Mouse (Mus musculus) lung, postnatal 4 days (tissue): ENCODE measurements around the gene Ccdc194.
A peak's percentile ranks its signal among the peaks of the same experiment; 100 is the strongest.
"Not testable (repeated sequence)": the region's sequence is repeated elsewhere in the genome, so short reads cannot be mapped to it uniquely, and the experiment has no call there.

Source experiments
- DNase-seq, 2 experiments: peaks; one replicate each; pipeline ENCODE4 v3.0.0; 2021

Ccdc194 gene

GRCm38 (mm10) chr8:71552770-71553169 is 27.3 kb upstream of the Ccdc194 start:
- DNase-seq = no peak

DNA sequence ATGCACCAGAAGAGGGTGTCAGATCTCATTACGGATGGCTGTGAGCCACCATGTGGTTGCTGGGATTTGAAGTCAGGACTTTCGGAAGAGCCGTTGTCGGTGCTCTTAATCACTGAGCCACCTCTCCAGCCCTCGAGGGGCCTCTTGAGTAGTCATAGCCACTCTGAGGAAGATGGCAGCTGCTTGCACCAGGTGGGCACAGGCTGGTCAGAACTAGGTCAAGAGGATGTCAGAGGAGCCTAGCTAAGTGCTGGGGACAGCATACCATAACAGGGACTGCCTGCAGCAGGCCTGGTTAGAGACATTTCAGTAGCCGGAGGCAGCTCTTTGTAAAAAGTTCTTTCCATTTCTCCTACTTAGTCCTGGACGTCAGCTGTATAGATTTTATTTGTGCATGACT is 25.2 kb upstream of the Ccdc194 start:
- no peak for DNase-seq

DNA sequence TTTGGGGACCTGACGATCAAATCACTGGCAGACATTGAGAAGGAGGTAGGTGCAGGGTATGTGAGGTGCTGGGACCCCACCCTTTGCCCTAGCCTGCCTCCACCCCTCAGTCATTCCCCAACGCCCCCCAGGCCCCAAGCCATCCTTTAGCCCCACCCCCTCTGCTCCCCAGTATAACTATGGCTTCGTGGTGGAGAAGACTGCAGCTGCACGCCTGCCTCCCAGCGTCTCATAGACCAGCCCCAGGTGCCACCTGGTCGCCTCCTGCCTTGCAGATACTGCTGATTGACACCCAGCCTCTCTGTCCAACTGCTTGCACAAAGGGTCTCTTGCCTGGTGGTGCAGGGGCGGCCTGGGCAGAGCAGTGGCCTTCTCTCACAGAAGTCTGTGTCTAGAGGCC is 22.1 kb upstream of the Ccdc194 start:
- DNase-seq = no peak

DNA sequence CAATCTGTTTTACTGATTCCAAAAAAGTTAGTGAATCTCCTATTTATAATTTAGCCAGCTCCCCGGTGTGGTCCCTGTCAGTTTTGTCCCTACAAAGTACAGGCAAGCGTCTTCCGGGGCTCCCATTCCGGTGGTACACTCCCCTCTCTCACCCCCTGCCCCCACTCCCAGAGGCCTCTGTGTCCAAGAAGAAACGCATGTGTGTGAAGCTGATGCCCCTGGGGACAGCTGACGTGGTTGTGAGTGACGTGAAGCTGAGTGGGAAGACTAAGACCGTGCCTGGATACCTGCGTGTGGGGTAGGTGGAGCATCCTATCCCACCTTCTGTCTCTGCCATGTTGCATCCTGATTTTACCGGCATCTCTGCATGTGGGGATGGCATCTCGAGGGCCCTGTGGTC is 19.5 kb upstream of the Ccdc194 start:
- no peak for DNase-seq

DNA sequence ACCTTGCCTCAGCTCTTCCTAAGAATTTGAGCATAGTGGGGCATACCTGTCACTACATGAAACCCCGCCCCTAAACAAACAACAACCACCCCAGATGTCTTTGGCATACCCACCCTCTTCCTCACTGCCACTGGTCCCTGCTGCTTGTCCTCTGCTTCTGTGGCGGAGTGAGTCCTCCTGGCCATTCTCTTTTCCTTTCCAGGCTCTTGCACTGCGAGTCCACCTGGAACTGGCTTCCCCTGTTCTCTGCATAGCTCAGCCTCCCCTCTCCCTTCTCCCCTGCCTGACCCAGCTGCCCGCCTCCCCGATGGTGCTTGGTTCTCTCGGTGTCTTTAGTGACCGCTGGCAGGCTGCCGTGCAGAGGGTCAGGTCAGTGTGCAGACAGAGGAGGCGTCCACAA is 18.2 kb upstream of the Ccdc194 start:
- DNase-seq = no peak

- peak; percentile 97 to 98 for DNase-seq
Measured at GRCm38 (mm10) chr8:71542632-71543343, 17.3 kb upstream of the Ccdc194 start, which contains the start of gene Mvb12a. Mvb12a (plus strand) TSS chr8:71542922.

DNA sequence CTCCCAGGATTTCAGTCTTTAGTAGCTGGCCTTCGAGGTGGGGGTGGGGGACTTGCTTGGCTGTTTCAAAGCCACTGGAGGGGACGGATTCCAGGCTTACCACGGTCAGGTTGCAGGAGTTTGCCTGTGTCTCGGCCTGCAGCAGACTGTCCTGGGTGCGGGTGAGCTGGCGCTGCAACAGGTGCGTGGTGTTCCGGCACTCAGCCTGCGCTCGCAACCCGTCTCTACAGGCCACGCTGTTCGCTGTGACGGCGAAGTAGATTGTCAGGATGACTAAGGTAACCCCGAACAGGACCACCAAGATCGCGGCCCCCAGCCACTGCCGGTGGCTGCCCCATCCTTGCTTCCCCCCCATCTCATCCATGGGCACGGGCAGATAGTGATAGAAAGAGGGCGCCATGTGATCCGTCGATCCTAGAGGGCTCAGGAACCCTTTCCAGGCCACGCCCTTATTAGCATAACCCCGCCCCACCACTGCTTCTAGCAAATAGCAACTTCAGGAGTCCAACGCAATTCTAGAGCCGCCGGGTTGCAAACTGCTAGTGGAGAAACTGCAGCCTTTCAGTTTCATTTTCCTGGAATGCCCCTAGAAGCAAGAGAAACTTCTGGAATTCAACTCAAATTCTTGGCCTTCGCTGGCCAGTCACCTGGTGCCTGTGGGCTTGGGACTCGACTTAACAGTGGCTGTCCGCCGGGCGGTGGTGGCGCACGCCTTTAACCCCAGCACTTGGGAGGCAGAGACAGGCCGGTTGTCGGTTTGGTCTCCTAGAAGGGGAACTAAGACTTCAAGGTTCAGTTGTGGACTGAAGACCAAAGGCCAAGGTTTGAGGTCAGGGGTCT is 11.7 kb upstream of the Ccdc194 start, which contains the start of gene Bst2:
TSS of gene Bst2 (minus strand) at position 429 of the 840 bp plus-strand sequence.
- peak; percentile 91 to 92 for DNase-seq

GRCm38 (mm10) chr8:71535663-71536062 is 10.2 kb upstream of the Ccdc194 start:
- DNase-seq = no peak

DNA sequence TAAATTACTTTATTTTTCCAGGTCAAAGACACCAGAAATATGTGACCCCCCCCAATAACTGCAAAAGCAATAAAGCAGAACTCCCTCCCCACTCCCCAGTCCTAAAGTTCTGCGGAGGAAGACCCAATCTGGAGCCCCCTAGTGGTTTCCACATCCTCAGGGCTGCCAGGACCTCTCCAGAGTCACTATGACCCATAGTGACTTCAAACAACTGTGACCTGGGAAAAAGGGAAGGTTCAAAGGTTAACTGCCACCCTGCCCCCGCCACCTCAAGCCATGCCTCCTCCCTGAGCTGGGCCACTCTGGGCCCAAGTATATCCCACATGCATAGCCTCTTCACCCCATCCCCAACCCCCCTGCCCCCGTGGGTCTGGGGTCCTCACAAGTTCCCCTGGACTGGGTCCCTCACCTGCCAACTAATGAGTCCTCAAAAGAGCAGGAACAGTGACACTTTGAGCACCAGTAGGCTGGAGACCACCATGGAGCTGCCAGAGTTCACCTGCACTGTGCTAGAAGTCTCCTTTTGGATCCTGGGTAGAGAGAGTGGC is 8.8 kb upstream of the Ccdc194 start:
- DNase-seq = no peak

GRCm38 (mm10) chr8:71530735-71531467 is 5.4 kb upstream of the Ccdc194 start:
- not testable (repeated sequence) for DNase-seq

GRCm38 (mm10) chr8:71528362-71529073 is 3.0 kb upstream of the Ccdc194 start:
- peak; percentile 62 to 81 for DNase-seq

- no peak for DNase-seq
Measured at GRCm38 (mm10) chr8:71527162-71527870, 1.8 kb upstream of the Ccdc194 start.

DNA sequence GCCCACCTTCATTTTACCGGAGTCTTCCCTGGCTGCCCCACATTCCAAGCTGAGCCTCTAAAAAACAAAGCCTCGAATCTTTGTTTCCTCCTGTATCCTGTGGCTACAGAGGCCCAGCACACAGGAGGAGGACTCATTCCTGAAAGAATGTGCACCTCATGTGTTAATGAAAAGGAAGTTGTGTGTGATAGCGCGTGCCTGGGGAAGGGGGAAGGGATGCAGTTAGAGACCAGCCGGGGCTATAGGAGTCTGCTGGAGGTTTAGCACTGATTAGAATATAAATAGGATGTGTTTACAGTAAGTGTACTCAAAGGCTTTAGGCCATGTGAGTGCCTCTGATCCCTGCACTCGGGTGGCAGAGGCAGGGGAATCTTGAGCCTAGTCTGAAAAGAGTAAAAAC is 761 bp upstream of the Ccdc194 start:
- no peak for DNase-seq

DNA sequence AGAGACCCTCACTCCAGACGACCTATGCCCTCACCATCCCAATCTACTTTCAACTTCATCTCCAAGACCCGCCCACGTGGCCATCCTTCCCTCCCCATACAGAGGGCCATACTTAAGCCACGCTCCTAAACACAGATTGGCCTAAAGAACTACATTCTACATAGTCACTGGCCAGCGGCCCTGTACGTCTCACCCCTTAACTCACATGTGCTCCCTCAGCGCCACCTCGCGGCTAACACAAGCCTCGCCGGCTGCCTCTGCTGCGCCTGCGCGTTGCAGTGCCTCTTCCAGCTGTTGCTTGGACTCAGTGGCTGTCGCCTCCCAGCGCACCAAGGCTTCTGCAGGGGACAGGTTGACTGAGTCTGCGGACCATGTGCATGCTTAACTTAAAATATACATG is 3.9 kb downstream of the Ccdc194 start:
- peak; percentile 96 to 98 for DNase-seq

DNA sequence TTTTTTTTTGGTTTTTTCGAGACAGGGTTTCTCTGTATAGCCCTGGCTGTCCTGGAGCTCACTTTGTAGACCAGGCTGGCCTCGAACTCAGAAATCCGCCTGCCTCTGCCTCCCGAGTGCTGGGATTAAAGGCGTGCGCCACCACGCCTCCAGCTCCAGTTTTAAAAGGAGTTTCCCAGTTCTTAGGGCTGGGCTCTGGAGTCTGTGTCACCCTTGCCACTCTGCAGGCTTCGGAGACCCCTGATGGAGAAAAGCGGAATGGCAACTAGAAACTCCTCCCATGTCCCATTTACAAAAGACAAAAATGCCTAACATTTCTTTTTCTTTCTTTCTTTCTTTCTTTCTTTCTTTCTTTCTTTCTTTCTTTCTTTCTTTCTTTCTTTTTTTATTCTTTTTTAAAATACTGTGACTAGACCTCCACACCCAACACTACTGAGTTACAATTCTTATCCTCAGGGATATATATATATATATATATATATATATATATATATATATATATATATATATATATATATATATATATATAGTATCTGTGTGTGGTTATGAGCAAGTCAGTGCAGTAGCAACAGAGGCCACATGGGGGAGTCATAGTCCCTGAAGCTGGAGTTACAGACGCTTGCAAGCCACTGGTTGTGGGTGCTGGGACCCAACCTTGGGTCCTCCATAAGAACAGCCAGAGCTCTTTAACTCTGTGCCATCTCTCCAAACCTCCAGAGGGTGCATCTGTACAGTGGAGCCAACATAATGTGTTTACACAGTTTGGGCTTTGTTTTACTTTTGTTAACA is 6.3 kb downstream of the Ccdc194 start:
- peak in 1 of 2 experiments; percentile 77 for DNase-seq

GRCm38 (mm10) chr8:71516786-71517185 is 8.7 kb downstream of the Ccdc194 start:
- peak; percentile 41 to 58 for DNase-seq

DNA sequence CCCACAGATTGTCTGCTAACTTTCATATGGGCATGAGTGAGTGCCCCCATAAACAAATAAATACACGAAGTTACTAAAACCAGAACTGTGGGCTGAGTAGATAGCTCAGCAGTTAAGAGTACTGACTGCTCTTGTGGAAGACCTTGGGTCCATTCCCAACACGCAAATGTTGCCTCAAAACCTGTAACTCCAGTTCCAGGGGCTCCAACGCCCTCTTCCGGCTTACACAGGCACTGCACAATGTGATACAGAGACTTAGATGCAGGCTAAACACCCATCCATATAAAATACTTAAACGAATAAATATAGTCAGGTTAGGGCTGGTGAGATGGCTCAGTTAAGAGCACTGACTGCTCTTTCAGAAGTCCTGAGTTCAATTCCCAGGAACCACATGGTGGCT is 10.5 kb downstream of the Ccdc194 start:
- DNase-seq = no peak

DNA sequence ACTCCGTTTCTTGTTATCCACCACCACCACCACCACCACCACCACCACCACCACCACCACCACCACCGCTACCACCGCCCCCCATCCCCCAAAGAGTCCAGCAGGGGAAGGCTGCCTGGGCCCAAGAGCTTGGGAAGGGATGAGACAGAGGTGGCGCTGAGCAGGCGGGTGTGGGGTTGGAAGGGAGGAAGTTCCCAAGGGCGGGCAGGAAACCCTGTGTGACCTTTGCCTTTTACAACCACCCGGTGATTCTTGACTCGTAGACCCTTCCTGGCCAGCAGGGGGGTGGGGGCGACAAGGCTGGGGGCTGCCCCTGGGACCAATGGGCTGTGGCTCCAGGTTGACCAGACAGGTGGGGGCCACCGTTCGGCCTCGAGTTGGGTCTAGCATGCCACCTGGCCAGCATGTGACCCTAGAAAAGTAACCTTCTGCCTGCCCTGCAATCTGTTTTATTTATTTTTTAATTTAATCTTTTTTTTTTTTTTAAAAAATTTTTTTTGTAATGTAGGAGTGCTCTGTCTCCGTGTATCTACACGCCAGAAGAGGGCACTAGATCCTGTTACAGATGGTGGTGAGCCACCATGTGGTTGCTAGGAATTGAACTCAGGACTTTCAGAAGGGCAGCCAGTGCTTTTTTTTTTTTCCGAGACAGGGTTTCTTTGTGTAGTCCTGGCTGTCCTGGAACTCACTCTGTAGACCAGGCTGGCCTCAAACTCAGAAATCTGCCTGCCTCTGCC is 12.3 kb downstream of the Ccdc194 start:
- DNase-seq = peak; percentile 36 to 60

DNA sequence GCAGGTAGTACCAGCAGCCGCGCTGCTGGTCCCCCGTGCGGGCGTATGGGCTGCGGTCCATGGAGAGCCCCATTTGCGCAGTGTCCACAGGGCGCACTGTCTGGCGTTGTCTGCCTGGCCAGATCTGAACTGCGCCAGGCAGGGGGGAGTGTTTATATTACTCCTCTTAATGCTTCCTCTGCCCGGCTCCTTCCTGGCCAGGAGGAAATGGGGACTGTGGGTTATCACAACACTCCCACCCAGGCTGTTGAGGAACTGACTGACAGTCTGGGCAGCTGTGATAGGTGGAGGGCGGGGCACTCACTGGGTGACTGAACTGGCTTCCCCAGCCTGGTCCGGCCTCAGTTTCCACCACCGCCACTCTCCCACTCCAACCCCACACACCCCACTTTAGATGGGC is 13.9 kb downstream of the Ccdc194 start, which contains the start of gene Plvap:
TSS of gene Plvap (minus strand) at position 109 of the 400 bp plus-strand sequence.
- peak; percentile 62 to 82 for DNase-seq

DNA sequence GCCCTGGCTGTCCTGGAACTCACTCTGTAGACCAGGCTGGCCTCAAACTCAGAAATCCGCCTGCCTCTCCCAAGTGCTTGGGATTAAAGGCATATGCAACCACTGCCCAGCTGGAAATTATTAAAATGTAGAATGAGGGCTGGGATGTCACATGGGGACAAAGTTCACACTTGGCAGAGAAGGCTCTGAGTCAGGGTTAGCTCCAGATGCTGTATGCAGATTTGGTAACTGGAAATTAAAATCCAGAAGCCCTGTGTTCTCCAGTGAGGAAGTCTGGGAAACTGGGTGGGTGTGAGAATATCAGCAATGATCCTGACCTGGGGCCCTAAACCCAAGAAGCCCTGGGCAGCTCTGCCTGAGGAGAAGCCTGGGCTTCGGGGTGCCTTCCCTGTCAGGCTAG is 16.2 kb downstream of the Ccdc194 start:
- no peak for DNase-seq
